Mouse (Mus musculus) G1E (cell line): Measurements from ENCODE around the gene Adcy2. TPM values are rescaled to one million over a fixed set of nuclear protein-coding genes. Genes with fewer than 3 reads are reported as not detected.

Experiments used
- ATAC-seq: 2 replicates; pipeline ENCODE4 v1.8.0; 2016; ENCODE audit warnings: mild to moderate bottlenecking; ENCODE audit not compliant: insufficient number of reproducible peaks, poor library complexity, low FRiP score, severe bottlenecking; ENCODE audit errors: extremely low read depth
- DNase-seq: peaks from one replicate; pipeline ENCODE4 v3.0.0; 2012; ENCODE audit warnings: low spot score
- H3K27me3 ChIP-seq: 2 replicates; pipeline ENCODE4 v1.6.1; 2012; ENCODE audit warnings: mild to moderate bottlenecking, low read length, inconsistent platforms; ENCODE audit not compliant: insufficient read depth
- H3K36me3 ChIP-seq: replicated peaks from 2 replicates; pipeline ENCODE3; 2012; ENCODE audit warnings: mild to moderate bottlenecking, inconsistent platforms
- H3K4me1 ChIP-seq: 2 replicates; pipeline ENCODE4 v1.6.1; 2012; ENCODE audit warnings: low read depth, low read length, inconsistent platforms, mixed read lengths; ENCODE audit not compliant: insufficient read depth
- H3K4me3 ChIP-seq: 2 replicates; pipeline ENCODE4 v1.5.1; 2012; ENCODE audit warnings: low read depth, mild to moderate bottlenecking, inconsistent platforms, low read length, moderate library complexity, mixed read lengths
- H3K9me3 ChIP-seq: replicated peaks from 2 replicates; pipeline ENCODE4 v1.6.1; 2012; ENCODE audit warnings: inconsistent platforms
- CTCF ChIP-seq: IDR thresholded peaks from 2 replicates; pipeline ENCODE4 v1.5.1; 2012; ENCODE audit warnings: low read depth, low read length, inconsistent platforms, mixed read lengths
- GATA1 ChIP-seq: IDR thresholded peaks from 2 replicates; pipeline ENCODE4 v1.6.1; 2012; ENCODE audit warnings: borderline replicate concordance, low read length, inconsistent platforms, mixed read lengths
- GATA2 ChIP-seq: IDR thresholded peaks from 2 replicates; pipeline ENCODE4 v1.6.1; 2012; ENCODE audit warnings: low read depth, low read length, inconsistent platforms, borderline replicate concordance
- POLR2AphosphoS5 ChIP-seq: IDR thresholded peaks from 2 replicates; pipeline ENCODE4 v1.6.1; 2012; ENCODE audit warnings: low read depth, low read length, inconsistent platforms; ENCODE audit not compliant: insufficient replicate concordance
- TAL1 ChIP-seq: conservative IDR thresholded peaks from 2 replicates; pipeline ENCODE4 v1.6.1; 2012; ENCODE audit warnings: low read depth, low read length, inconsistent platforms, mixed read lengths
- polyA plus RNA-seq: library from polyadenylated mRNA; stranded (reverse); fragments of >175 nt; gene quantifications from 2 replicates; pipeline ENCODE4 v1.2.3, GENCODE M21; 2012
- total RNA-seq, 2 experiments: library from RNA; stranded (forward) in 1 of 2; stranded (reverse) in 1 of 2; fragments of 200-1000 nt in 1 of 2; fragments of >200 nt in 1 of 2; fragmentation: Nextera tagmentation in 1 of 2; gene quantifications; 2 replicates each; pipeline ENCODE4 v1.2.3; 2014 to 2017

The Adcy2 gene
- total and polyA plus RNA-seq, 3 experiments: 0.05 TPM; not detected in 2

DNA sequence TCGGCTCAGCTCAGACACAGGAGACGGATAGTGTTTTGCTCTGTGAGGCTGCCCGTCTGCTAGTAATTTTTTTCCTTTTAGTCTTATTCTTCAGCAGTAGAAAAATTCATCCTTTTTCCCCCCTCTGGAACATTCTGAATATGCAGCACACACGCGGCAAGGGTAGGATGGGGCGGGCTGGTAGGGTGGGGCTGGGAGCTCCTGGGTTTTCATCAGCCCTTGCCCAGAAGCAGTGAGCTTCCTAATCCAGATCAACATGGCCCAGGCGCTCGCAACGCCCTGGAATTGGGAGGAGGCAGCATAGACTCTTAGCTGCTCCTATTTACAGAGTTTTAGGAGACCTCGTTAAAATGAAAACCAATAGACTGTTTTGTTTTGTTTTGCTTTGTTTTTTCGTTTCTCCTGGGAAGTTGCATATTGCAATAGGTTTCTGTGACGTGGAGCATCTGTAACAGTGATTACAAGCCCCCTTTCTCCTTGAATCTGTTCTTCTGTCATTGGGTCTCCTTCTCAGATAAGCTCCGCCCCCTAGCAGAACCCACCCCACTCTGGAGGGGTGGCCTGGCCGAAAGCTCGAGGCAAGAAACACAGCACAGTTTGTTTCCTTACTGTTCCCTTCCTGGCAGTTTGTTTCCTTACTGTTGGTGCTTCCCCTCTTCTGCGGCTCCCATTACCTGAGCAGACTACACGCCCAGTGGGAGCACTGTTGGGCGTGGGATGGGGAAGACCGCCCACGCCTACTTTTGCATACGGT, 391.5 kb downstream of the Adcy2 start:
- ATAC-seq: no peak
- H3K9me3 ChIP-seq: peaks cover 8% of the 10 kb centered on the region
- H3K36me3 ChIP-seq: no peaks in the 10 kb centered on the region
- TF ChIP-seq POLR2AphosphoS5 (no peak), CTCF (no peak), TAL1 (no peak), GATA1 (no peak), GATA2 (no peak)
- no peaks in the 10 kb centered on the region for H3K27me3 ChIP-seq
- DNase-seq: no peak
- no peak overlapping the region for H3K4me3 ChIP-seq
- H3K4me1 ChIP-seq: no peaks in the 10 kb centered on the region

DNA sequence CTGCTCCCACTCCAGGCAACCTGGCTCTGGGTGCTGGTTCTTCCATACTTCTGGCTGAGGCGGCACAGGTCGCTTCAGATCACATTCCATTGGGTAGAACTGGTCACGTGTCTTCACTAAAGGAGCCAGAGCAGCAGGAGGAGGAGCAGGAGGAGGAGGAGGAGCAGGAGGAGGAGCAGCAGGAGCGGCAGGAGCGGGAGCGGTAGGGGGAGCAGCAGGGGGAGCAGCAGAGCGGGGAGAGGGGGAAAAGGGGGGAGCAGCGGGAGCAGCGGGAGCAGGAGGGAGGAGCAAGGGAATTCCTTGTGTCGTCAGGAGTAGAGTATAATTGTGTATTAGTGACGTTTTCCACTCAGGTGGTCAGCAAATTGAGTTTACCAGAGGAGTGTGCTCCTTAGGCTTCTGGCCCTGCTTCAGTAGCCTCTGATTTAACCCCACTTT, 393.6 kb downstream of the Adcy2 start:
- Histone ChIP-seq H3K9me3 (peaks cover 4% of the 10 kb centered on the region; the same call in 1 of the 2 replicates), H3K36me3 (no peaks in the 10 kb centered on the region), H3K27me3 (no peaks in the 10 kb centered on the region), H3K4me3 (no peak overlapping the region), H3K4me1 (no peaks in the 10 kb centered on the region)
- ATAC-seq (no peak), DNase-seq (no peak)
- TF ChIP-seq POLR2AphosphoS5: no peak
- TF ChIP-seq CTCF: no peak
- no peak for TF ChIP-seq GATA1
- no peak for TF ChIP-seq GATA2
- TF ChIP-seq TAL1: no peak

DNA sequence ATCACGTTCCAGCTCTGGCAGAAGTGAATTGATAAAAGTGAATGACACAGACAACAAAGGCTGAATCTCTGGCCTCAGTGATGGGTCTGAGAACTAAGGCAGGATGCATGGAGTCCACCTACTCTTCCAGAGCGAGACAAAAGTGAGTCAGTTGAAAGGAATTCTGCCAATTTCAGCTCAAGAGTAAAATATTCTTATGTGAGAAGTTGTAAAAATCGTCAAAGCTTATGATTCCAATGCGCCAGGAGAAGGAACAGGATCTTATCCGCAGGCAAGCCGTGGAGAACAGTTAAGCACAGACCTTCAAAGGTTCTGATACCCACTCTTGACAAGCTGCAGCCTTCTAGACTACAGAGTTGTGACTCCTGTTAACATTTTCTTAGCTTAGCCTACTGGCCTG, 396.3 kb downstream of the Adcy2 start:
- Histone ChIP-seq H3K27me3 (no peaks in the 10 kb centered on the region), H3K4me3 (no peak overlapping the region), H3K4me1 (no peaks in the 10 kb centered on the region), H3K36me3 (no peaks in the 10 kb centered on the region), H3K9me3 (no peaks in the 10 kb centered on the region; the same call in 1 of the 2 replicates)
- DNase-seq (no peak), ATAC-seq (no peak)
- TF ChIP-seq GATA2: no peak
- no peak for TF ChIP-seq CTCF
- TF ChIP-seq POLR2AphosphoS5: no peak
- TF ChIP-seq TAL1: no peak
- no peak for TF ChIP-seq GATA1

- Histone ChIP-seq H3K4me1 (no peaks in the 10 kb centered on the region), H3K9me3 (no peaks in the 10 kb centered on the region; the same call in 1 of the 2 replicates), H3K4me3 (no peak overlapping the region), H3K36me3 (no peaks in the 10 kb centered on the region), H3K27me3 (no peaks in the 10 kb centered on the region)
- ATAC-seq (no peak), DNase-seq (no peak)
- no peak for TF ChIP-seq CTCF
- no peak for TF ChIP-seq TAL1
- TF ChIP-seq GATA2: no peak
- no peak for TF ChIP-seq GATA1
- TF ChIP-seq POLR2AphosphoS5: no peak
Observed at GRCm38 (mm10) chr13:68601184-68601583, 398.2 kb downstream of the Adcy2 start.

- TF ChIP-seq GATA1: no peak
- no peak for TF ChIP-seq TAL1
- TF ChIP-seq POLR2AphosphoS5: no peak
- no peak for TF ChIP-seq GATA2
- no peak for TF ChIP-seq CTCF
Observed at GRCm38 (mm10) chr13:68598953-68599352, 400.4 kb downstream of the Adcy2 start.

DNA sequence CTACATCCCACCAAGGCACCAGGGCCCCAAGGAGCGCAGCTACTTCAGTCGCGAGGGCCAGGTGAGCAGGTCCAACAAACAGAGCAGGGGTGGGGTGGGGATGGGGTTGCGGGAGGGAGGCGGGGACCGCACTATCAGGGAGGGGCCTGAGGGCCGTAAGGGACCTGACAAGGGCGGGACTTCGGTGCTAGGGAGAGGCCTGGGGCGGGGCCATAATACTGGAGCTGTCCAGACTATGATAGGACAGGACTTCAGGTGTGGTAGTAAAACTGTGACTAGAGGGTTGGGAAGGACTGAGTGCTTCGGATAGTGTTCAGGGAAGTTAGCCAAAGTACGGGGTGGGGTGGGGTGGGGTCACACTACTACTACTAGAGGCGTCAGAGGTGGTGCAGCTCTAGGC, 401.7 kb downstream of the Adcy2 start:
- Histone ChIP-seq H3K36me3 (peaks cover 13% of the 10 kb centered on the region), H3K27me3 (no peaks in the 10 kb centered on the region), H3K4me3 (no peak overlapping the region), H3K9me3 (no peaks in the 10 kb centered on the region; the same call in 1 of the 2 replicates), H3K4me1 (no peaks in the 10 kb centered on the region)
- DNase-seq: no peak
- TF ChIP-seq GATA2: no peak
- TF ChIP-seq POLR2AphosphoS5: no peak
- no peak for TF ChIP-seq CTCF
- no peak for TF ChIP-seq TAL1
- no peak for TF ChIP-seq GATA1
- ATAC-seq: no peak

More at GRCm38 (mm10) chr13:68598953-68599352, 400.4 kb downstream of the Adcy2 start:
- no peak for DNase-seq
- Histone ChIP-seq H3K36me3 (peaks cover 4% of the 10 kb centered on the region), H3K27me3 (no peaks in the 10 kb centered on the region), H3K4me3 (no peak overlapping the region), H3K4me1 (no peaks in the 10 kb centered on the region), H3K9me3 (no peaks in the 10 kb centered on the region; the same call in 1 of the 2 replicates)
- ATAC-seq: no peak
